Mouse (Mus musculus): ENCODE data around the gene Ces2g. TPM values are rescaled to one million over a fixed set of nuclear protein-coding genes. Genes with fewer than 3 reads are reported as not detected.
A peak's percentile ranks its signal among the peaks of the same experiment; 100 is the strongest.

The Ces2g gene
- under 1 TPM; 0.12 to 0.13 TPM for total RNA-seq (2021)
- long read RNA-seq, experiment 1 = 0 reads
- long read RNA-seq, experiment 2 = 0 reads

- no peak for TF ChIP-seq CTCF (conservative IDR thresholded peaks at IDR 0.05)
- H3K27ac ChIP-seq = no peak within 1 kb of the TSS
- H3K4me3 ChIP-seq = no peak within 1 kb of the TSS
- DNase-seq (ENCODE audit: low spot score in 2 of 2) = no peak
Measured at GRCm38 (mm10) chr8:104961537-104961961, at the start of gene Ces2g. TSS of gene Ces2g (plus strand) at chr8:104961718.

- no peak for TF ChIP-seq CTCF (conservative IDR thresholded peaks at IDR 0.05)
- no peak within 1 kb of the TSS for H3K4me3 ChIP-seq
- no peak within 1 kb of the TSS for H3K27ac ChIP-seq
- DNase-seq (ENCODE audit: low spot score in 2 of 2) = no peak
Measured at GRCm38 (mm10) chr8:104925972-104926596, 35.4 kb upstream of the Ces2g start, which contains the start of gene Ces2e. TSS of gene Ces2e (plus strand) at chr8:104926260.

- DNase-seq (ENCODE audit: low spot score in 2 of 2) = no peak
- Histone ChIP-seq H3K4me3 (no peak overlapping the region), H3K27ac (no peak overlapping the region)
- no peak for TF ChIP-seq CTCF (conservative IDR thresholded peaks at IDR 0.05)
Measured at GRCm38 (mm10) chr8:104927301-104927700, 34.2 kb upstream of the Ces2g start.

- Histone ChIP-seq H3K27ac (no peak overlapping the region), H3K4me3 (no peak overlapping the region)
- no peak for DNase-seq (ENCODE audit: low spot score in 2 of 2)
- peak; percentile 63 for TF ChIP-seq CTCF (conservative IDR thresholded peaks at IDR 0.05)
Measured at GRCm38 (mm10) chr8:104944665-104945064, 16.9 kb upstream of the Ces2g start.

GRCm38 (mm10) chr8:104947056-104947455 is 14.5 kb upstream of the Ces2g start, which contains the start of gene Ces2f:
TSS of gene Ces2f (plus strand) at chr8:104947356.
- no peak for DNase-seq (ENCODE audit: low spot score in 2 of 2)
- Histone ChIP-seq H3K27ac (no peak within 1 kb of the TSS), H3K4me3 (no peak within 1 kb of the TSS)
- TF ChIP-seq CTCF (conservative IDR thresholded peaks at IDR 0.05) = no peak

GRCm38 (mm10) chr8:104949031-104949430 is 12.5 kb upstream of the Ces2g start:
- Histone ChIP-seq H3K4me3 (no peak overlapping the region), H3K27ac (no peak overlapping the region)
- TF ChIP-seq CTCF (conservative IDR thresholded peaks at IDR 0.05) = no peak
- DNase-seq (ENCODE audit: low spot score in 2 of 2) = no peak

- no peak overlapping the region for H3K4me3 ChIP-seq
- DNase-seq (ENCODE audit: low spot score in 2 of 2) = no peak
- TF ChIP-seq CTCF (conservative IDR thresholded peaks at IDR 0.05) = no peak
Measured at GRCm38 (mm10) chr8:104962229-104962901, 847 bp downstream of the Ces2g start.

GRCm38 (mm10) chr8:104963375-104963894 is 1.9 kb downstream of the Ces2g start:
- no peak overlapping the region for H3K4me3 ChIP-seq
- DNase-seq (ENCODE audit: low spot score in 2 of 2) = no peak
- no peak for TF ChIP-seq CTCF (conservative IDR thresholded peaks at IDR 0.05)

More at GRCm38 (mm10) chr8:104962229-104962901, 847 bp downstream of the Ces2g start:
- no peak overlapping the region for H3K27ac ChIP-seq

GRCm38 (mm10) chr8:104984126-104984525 is 22.6 kb downstream of the Ces2g start:
- Histone ChIP-seq H3K4me3 (no peak overlapping the region), H3K27ac (no peak overlapping the region)
- no peak for DNase-seq (ENCODE audit: low spot score in 2 of 2)
- no peak for TF ChIP-seq CTCF (conservative IDR thresholded peaks at IDR 0.05)

More at GRCm38 (mm10) chr8:104963375-104963894, 1.9 kb downstream of the Ces2g start:
- no peak overlapping the region for H3K27ac ChIP-seq

GRCm38 (mm10) chr8:104984942-104985341 is 23.4 kb downstream of the Ces2g start:
- no peak for DNase-seq (ENCODE audit: low spot score in 2 of 2)
- H3K4me3 ChIP-seq = no peak overlapping the region
- no peak overlapping the region for H3K27ac ChIP-seq
- no peak for TF ChIP-seq CTCF (conservative IDR thresholded peaks at IDR 0.05)

- no peak overlapping the region for H3K4me3 ChIP-seq
- no peak for DNase-seq (ENCODE audit: low spot score in 2 of 2)
- TF ChIP-seq CTCF (conservative IDR thresholded peaks at IDR 0.05) = no peak
- no peak overlapping the region for H3K27ac ChIP-seq
Measured at GRCm38 (mm10) chr8:104998191-104998590, 36.7 kb downstream of the Ces2g start.

- no peak overlapping the region for H3K4me3 ChIP-seq
- no peak for DNase-seq (ENCODE audit: low spot score in 2 of 2)
- TF ChIP-seq CTCF (conservative IDR thresholded peaks at IDR 0.05) = no peak
- no peak overlapping the region for H3K27ac ChIP-seq
Measured at GRCm38 (mm10) chr8:104999183-104999582, 37.7 kb downstream of the Ces2g start.

- H3K4me3 ChIP-seq = no peak within 1 kb of the TSS
- no peak for TF ChIP-seq CTCF (conservative IDR thresholded peaks at IDR 0.05)
- DNase-seq (ENCODE audit: low spot score in 2 of 2) = no peak
- H3K27ac ChIP-seq = no peak within 1 kb of the TSS
Measured at GRCm38 (mm10) chr8:105000586-105000985, 39.1 kb downstream of the Ces2g start, which contains the start of gene Ces2h. TSS of gene Ces2h (plus strand) at chr8:105000853.
